Mouse (Mus musculus) urinary bladder, adult 2 months (tissue): ENCODE data around the gene Ube2l6. TPM values are rescaled to one million over a fixed set of nuclear protein-coding genes. Genes with fewer than 3 reads are reported as not detected.
"Not testable (repeated sequence)": the region's sequence is repeated elsewhere in the genome, so short reads cannot be mapped to it uniquely, and the experiment has no call there.

Experiments used
- DNase-seq: peaks from one replicate; pipeline ENCODE4 v3.0.0; 2022; ENCODE audit warnings: low spot score
- polyA plus RNA-seq: library from polyadenylated mRNA; depleted of rRNA; stranded (reverse); fragments of >200 nt; gene quantifications from 2 replicates; pipeline ENCODE4 v1.2.3, GENCODE M21; 2012

Ube2l6 gene
- polyA plus RNA-seq, 1 experiment = 36.2 TPM

GRCm38 (mm10) chr2:84793154-84793553 lies 5.5 kb upstream of the Ube2l6 start:
- no peak for DNase-seq

GRCm38 (mm10) chr2:84793871-84794270 lies 4.8 kb upstream of the Ube2l6 start:
- no peak for DNase-seq

DNA sequence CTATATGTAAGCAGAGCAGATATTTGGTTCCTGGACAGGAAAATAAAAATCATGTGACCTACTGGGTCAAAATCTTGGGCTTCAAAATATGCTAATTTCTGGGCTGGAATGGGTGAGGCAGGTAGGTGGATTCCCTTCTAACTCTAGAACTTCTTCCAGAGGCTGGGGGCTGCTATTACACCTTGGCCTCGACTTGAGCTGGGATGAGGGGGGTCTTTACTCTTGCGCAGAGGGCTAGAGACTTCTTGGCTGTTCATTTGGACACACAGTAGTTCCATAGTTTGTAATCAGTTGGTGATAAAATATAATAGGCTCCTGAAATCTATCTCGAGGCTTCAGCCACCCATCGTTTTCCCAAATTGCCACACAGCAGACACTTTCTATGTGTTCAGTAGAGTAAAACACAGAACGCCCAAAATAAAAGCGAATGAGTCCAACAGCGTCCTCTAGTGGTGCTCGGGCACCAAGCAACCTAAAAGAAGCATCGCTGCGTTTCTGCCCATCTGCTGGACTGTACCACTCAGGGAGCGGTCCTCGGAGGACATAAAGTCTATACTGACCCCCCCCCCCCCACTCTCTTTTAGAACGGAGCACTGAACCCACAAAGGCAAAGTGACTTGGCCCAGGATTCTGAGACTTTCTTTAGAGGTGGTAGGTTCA lies 665 bp upstream of the Ube2l6 start:
- peak; percentile 33 for DNase-seq

- no peak for DNase-seq
These were observed 473 bp downstream of the Ube2l6 start for GRCm38 (mm10) chr2:84799041-84799561.

GRCm38 (mm10) chr2:84800304-84800703 lies 1.7 kb downstream of the Ube2l6 start:
- no peak for DNase-seq

GRCm38 (mm10) chr2:84801223-84801622 lies 2.6 kb downstream of the Ube2l6 start:
- not testable (repeated sequence) for DNase-seq

GRCm38 (mm10) chr2:84803963-84804362 lies 5.3 kb downstream of the Ube2l6 start:
- no peak for DNase-seq

GRCm38 (mm10) chr2:84806546-84806945 lies 7.9 kb downstream of the Ube2l6 start:
- no peak for DNase-seq

- no peak for DNase-seq
These were observed 10.7 kb downstream of the Ube2l6 start for GRCm38 (mm10) chr2:84809330-84809729.

DNA sequence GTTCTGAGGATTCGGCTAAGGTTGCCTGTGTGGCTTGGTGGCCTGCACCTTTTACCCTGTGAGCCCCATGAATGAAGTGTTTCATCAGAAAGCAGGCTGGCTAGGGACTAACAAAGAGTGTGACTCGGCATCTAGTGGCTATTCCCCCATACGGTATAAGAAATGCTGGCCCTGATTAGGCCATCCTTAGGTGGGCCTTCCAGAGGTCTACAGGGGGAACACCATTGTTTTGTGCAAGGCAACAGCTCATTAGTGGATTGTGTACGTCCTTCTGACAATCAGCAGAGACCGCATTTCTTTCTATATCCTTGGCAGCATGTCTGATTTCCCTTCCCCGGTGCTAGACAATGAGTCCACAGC lies 11.9 kb downstream of the Ube2l6 start:
- no peak for DNase-seq

GRCm38 (mm10) chr2:84810886-84811577 lies 12.4 kb downstream of the Ube2l6 start:
- DNase-seq = peak; percentile 43

DNA sequence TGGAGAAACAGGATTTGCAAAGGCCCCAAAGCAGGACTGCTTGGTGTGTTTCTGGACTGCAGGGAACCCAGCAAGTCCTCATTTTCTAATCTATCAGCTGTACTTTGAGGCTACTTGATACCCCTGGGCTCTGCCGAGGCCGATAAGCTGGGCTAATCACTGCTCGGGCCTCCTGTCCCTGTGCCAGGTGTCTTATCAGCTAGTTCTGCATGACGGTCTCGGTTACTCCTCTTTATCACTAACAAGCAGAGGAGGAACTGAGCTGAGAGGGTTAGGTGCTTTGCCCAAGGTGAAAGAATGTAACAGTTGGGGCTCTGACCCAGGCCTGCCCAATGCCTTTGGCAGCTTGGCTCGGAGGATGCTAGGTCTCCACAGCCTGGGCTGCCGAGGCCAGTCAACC lies 13.3 kb downstream of the Ube2l6 start:
- no peak for DNase-seq

DNA sequence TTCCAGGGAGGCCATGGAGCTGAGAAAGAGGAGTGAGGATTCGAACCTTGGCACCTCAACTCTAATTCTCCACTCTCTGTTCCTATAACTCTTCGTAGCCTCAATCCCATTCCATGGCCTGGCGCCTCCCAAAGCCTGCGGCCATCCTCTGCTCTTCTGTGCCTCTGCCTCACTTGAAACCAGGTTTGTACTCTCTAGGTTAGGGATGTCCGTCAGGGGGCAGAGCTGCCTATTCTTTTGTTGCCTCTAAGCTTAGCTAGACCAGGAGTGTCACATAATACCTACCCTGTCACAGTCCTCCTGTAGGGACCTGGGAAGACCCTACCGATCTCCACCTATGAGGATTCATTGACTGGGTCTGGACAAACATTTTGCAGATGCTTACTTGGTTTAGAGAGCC lies 14.0 kb downstream of the Ube2l6 start:
- no peak for DNase-seq

DNA sequence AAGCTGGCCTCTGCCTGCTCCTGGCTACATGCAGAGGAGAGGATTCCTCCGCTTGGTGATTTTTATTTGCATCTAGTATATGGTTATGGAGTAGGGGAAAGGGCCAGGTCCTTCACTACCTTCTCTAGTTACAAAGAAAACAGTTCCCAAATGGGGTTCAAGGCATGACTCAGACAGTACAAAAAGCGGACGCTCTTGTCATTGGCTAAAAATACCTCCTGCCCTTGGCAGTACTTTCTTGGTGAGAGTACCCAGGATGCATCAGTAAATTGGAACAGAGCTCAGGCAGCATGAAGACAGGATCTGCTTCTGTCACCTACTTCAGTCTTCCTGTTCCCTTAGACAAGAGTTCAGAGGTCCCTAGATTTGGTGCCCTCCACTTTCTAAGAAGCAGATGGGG lies 21.2 kb downstream of the Ube2l6 start:
- DNase-seq = no peak

- no peak for DNase-seq
These were observed 23.9 kb downstream of the Ube2l6 start, which contains the start of gene Smtnl1 for GRCm38 (mm10) chr2:84822552-84822951. Smtnl1 (minus strand) TSS chr2:84822652.

- DNase-seq = no peak
These were observed 24.6 kb downstream of the Ube2l6 start for GRCm38 (mm10) chr2:84823237-84823636.

- peak; percentile 52 for DNase-seq
These were observed 28.1 kb downstream of the Ube2l6 start, which contains the start of gene Timm10 for GRCm38 (mm10) chr2:84826488-84827282. Timm10 (plus strand) TSS chr2:84826997.

DNA sequence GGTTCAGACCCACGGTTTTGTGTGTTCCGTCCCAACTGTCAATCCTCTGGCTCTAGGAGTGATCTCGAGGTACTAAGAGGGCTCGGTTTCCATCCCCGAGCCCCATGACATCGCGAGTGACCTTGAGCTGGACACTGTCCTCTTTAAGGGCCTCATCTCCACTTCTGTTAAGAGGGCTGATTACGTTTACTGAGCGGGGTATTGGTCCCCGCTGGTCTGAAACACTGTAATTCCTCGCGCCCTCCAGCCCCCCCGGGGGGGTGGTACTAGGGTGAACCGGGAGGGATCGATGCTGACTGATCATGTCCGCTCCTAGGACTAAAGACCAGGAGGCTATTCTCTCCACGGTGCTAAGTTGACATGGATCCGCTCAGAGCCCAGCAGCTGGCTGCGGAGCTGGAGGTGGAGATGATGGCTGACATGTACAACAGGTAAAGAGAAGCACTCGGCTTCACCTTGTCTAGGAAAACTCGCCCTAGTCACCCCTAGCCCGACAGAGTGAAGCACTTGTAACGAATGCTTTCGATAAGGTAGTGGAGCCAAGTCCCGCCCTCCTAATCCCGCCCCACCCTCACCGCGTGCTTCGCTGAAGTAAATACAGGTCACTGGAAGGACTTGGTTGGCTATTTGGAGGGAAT lies 28.8 kb downstream of the Ube2l6 start:
- DNase-seq = no peak

GRCm38 (mm10) chr2:84831666-84832391 lies 33.2 kb downstream of the Ube2l6 start:
- DNase-seq = peak; percentile 40

DNA sequence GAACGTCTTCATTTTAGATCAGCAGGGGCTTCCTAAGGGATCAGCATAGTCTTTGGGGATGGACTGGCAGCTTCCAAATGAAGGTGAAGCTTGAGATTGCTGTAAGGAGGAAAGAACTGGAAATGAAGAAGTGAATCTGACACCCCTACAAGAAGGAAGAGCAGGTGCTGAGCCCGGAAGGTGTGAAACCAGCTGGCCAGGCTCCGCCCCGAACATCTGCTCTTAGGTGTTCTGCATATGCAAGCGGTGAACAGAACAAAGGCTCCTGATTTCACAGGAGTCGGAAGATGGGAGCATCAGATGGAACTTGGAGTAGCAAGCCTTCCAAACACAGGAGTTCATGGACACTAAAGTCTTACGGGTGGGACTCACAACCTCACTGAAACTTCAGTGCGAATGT lies 38.5 kb downstream of the Ube2l6 start:
- DNase-seq = no peak
